Mouse (Mus musculus) olfactory bulb, adult 2 months (tissue): Measurements from ENCODE around the gene Slc36a1. TPM values are rescaled to one million over a fixed set of nuclear protein-coding genes. Genes with fewer than 3 reads are reported as not detected.

ENCODE experiments used
- H3K27ac ChIP-seq: fragments of 200-500 bp; 2 replicates; pipeline ENCODE4 v1.5.1; 2012; ENCODE audit warnings: low read depth, low read length; ENCODE audit not compliant: insufficient read depth
- H3K4me1 ChIP-seq: fragments of 200-500 bp; 2 replicates; pipeline ENCODE4 v1.6.1; 2012; ENCODE audit warnings: low read length; ENCODE audit not compliant: control insufficient read depth, insufficient read depth
- H3K4me3 ChIP-seq: fragments of 200-500 bp; 2 replicates; pipeline ENCODE4 v1.5.1; 2012; ENCODE audit warnings: mild to moderate bottlenecking, low read depth, low read length, moderate library complexity; ENCODE audit not compliant: insufficient read depth
- CTCF ChIP-seq: fragments of 200-500 bp; IDR thresholded peaks from 2 replicates; pipeline ENCODE4 v1.5.1; 2012; ENCODE audit warnings: low read depth, mild to moderate bottlenecking, low read length, moderate library complexity; ENCODE audit not compliant: insufficient read depth
- POLR2A ChIP-seq: fragments of 200-500 bp; IDR thresholded peaks from 2 replicates; pipeline ENCODE4 v1.6.1; 2012; ENCODE audit warnings: mild to moderate bottlenecking, low read depth, low read length, moderate library complexity; ENCODE audit not compliant: insufficient read depth
- WGBS: fragments of 180-500 bp; shearing (Covaris S2); methylation state at CpG from one replicate; pipeline ENCODE4 v1.1.7; 2018; 5-methylcytosine and 5-hydroxymethylcytosine counted together
- polyA plus RNA-seq: library from polyadenylated mRNA; stranded (reverse); fragments of >200 nt; gene quantifications from 2 replicates; pipeline ENCODE4 v1.2.4, GENCODE M21; 2012; ENCODE audit warnings: low replicate concordance; ENCODE audit not compliant: missing spikeins, insufficient read depth, insufficient read length

Gene Slc36a1
- polyA plus RNA-seq, 1 experiment = not detected

DNA sequence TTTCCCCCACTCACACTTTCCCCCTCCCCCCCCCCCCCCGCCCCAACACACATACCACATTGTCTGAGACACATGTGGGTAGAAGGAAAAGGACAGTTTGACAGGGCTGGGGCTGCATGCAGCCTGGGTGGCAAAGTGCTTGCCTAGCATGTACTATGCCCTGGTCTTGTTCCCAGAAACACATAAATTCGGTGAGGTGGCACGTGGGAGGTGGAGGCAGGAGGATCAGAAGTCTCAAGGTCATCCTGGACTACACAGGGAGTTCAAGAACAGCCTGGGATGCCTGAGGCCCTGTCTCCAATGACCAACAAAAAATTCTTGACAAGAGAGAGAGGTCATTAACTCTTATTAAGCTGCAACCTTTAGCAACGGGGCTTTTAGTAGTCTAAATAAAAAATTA is 11.9 kb downstream of the Slc36a1 start:
- Histone ChIP-seq H3K27ac (no peak overlapping the region), H3K4me3 (no peak overlapping the region), H3K4me1 (peaks cover 28% of the 10 kb centered on the region)
- 64% methylated on average over 4 of the region's 4 CpGs for WGBS
- TF ChIP-seq POLR2A = no peak
- no peak for TF ChIP-seq CTCF

DNA sequence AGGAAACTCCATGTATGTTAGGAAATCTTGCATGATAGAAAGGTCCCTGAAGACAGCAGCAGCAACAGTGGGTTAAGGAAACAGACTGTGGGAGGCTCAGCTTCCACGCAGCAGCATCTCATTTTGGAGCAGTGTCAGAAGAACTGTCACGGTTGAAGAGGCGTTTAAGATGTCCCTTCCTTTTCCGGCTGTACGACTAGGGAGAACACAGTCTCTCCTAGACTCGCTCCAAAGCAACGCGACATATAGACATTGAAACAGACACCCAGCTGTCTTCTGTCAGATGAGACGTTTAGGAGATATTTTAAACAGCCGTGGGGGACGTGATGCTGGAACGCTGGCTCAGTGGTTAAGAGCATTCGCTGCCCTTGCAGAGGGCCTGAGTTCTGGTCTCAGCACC is 12.7 kb downstream of the Slc36a1 start:
- Histone ChIP-seq H3K4me3 (no peak overlapping the region), H3K27ac (no peak overlapping the region), H3K4me1 (peaks cover 25% of the 10 kb centered on the region)
- WGBS = 79% methylated on average over 13 of the region's 13 CpGs
- TF ChIP-seq POLR2A (no peak), CTCF (no peak)

DNA sequence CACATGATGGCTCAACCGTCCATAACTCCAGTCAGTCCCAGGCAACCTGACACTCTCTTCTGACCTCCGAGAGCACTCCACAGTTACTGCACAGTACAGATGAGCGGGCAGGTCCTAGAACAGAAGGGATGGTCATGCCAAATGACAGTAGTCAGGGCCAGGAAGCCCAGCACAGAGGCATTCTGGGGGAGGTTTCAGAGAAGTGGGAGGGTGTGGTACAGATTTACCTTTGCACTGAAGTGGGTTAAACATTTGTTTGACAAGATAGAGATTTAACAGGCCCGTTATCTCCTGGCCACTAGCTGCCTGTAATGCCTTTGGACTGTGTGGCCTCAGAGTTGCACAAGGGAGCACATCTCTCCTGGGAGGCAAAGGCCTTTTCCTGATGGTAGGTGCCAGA is 13.3 kb downstream of the Slc36a1 start:
- Histone ChIP-seq H3K4me1 (peaks cover 25% of the 10 kb centered on the region), H3K4me3 (no peak overlapping the region), H3K27ac (peak overlapping the region; percentile 81)
- 89% methylated on average over 4 of the region's 4 CpGs for WGBS
- TF ChIP-seq POLR2A = no peak
- no peak for TF ChIP-seq CTCF

DNA sequence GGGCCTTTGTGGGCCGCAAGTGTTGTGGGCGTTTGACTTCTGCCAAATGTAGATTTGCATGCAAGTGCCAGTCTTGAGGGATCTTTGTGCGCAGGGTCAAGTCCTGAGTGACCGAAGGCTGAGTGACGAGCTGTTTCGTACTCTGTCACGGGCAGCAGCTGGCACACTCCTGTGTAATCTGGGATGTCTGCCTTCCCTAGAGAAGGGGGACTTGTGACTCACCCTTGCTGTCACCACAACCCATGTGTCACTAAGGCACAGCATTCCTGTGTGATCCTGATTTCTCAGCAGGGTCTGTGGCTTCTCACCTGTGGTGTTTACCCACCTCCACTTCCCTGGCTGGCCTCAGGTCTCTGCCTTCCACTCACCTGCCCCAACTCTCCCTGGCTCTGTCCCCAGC is 13.7 kb downstream of the Slc36a1 start:
- Histone ChIP-seq H3K4me3 (no peak overlapping the region), H3K4me1 (peaks cover 25% of the 10 kb centered on the region), H3K27ac (peak overlapping the region; percentile 81)
- TF ChIP-seq CTCF = no peak
- 68% methylated on average over 7 of the region's 7 CpGs for WGBS

DNA sequence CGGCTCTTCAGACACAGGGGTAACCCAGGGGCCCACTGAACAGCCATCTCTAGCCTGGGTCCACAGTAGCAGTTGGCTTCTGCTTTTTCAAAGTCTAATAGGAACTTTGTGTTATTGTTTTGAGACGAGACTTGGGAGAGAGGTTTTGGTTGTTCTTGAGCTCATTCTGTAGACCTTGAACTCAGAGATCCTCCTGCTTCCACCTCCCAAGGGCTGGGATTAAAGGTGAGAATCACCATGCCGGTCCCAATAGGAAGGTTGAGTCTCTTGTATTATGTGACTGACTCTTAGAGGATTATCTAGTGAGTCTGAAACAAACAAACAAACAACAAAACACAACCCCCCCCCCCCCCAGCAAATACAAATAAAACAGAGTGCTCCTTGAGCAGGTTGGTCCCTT is 14.3 kb downstream of the Slc36a1 start:
- Histone ChIP-seq H3K4me3 (no peak overlapping the region), H3K27ac (peak overlapping the region; percentile 81; the same call in 1 of the 2 replicates), H3K4me1 (peaks cover 25% of the 10 kb centered on the region)
- no peak for TF ChIP-seq CTCF
- TF ChIP-seq POLR2A = no peak
- WGBS = 71% methylated on average over 3 of the region's 3 CpGs

DNA sequence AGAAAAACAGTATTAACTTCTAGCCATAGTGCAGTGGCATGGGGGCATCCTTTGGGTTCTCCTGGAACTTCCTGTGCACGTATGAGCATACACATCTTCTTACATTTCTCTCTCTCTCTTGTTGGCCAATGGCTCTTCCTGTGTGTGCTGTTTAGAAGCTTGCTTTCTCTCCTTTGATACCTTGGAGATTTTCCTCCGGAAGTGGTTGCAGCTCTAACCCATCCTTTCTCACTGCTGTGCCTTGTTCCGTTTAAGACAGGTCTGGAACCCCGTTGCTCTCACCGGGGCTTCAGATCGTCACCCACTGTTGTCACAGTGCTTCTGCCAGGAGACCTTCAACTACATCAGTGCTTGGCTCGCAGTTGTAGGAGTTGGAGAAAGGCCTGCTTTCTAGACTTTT is 17.2 kb downstream of the Slc36a1 start:
- TF ChIP-seq CTCF = no peak
- no peak for TF ChIP-seq POLR2A
- Histone ChIP-seq H3K27ac (no peak overlapping the region), H3K4me3 (no peak overlapping the region), H3K4me1 (peaks cover 20% of the 10 kb centered on the region)
- 87% methylated on average over 7 of the region's 7 CpGs for WGBS

DNA sequence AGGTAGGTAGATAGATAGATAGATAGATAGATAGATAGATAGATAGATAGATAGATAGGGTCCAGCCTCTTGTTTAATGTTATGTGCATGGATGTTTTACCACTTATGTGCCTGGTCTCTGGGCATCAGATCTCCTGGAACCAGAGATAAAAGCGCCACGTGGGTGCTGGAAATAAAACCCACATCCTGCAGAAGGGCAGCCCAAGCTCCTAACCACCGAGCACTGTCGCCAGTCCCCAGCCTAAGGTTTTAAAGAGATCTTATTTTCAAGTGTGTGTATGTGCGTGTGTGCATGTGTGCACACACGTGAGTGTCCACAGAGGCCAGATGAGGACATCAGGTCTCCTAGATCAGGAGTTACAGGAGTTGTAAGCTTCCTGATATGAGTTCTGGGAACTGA is 26.9 kb downstream of the Slc36a1 start:
- no peak for TF ChIP-seq POLR2A
- TF ChIP-seq CTCF = no peak
- Histone ChIP-seq H3K27ac (no peak overlapping the region), H3K4me1 (no peaks in the 10 kb centered on the region), H3K4me3 (no peak overlapping the region)
- 92% methylated on average over 6 of the region's 6 CpGs for whole genome bisulfite sequencing

DNA sequence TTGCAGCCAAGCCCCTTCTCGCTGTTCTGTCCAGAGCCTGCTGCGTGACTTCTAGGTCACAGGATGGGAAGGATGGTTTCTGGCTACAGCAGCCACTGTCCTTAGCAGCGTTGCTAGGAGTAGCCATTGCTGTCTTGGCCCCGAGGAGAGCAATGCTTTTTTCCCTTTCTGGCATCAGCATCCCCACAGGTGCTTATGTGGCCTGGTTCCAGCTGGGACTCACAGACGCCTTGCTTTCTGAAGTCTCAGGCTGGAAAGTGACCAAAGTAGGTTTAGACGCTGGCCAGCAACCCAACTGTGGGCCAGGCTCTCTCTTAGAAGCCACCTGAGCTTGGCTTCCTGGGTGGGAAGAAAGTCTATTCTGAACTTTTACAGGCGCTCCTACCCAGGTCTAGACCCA is 30.1 kb downstream of the Slc36a1 start:
- no peak overlapping the region for H3K27ac ChIP-seq
- no peak overlapping the region for H3K4me3 ChIP-seq
- TF ChIP-seq CTCF (no peak), POLR2A (no peak)
- 83% methylated on average over 7 of the region's 7 CpGs for WGBS
- no peaks in the 10 kb centered on the region for H3K4me1 ChIP-seq

DNA sequence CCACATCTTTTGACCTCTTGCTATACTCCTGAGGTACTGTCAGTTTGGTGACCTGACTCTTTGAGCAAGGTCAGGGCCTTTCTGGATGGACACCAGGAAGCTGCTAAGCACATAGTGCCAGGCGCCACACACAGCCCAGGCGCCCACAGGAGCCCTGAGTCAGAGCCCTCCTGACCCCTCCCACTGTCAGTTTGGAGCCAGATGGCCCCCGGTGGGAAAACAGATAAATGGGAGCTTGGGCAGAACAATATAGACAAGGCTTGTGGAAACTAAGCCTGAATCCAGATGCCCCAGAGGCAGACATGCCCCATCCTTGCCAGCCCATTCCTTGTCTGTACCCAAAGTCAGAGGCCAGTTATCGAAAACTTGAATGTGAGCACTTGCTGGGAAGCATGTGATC is 30.6 kb downstream of the Slc36a1 start:
- no peak overlapping the region for H3K4me3 ChIP-seq
- TF ChIP-seq POLR2A (no peak), CTCF (no peak)
- WGBS = 81% methylated on average over 4 of the region's 4 CpGs
- no peak overlapping the region for H3K27ac ChIP-seq
- H3K4me1 ChIP-seq = no peaks in the 10 kb centered on the region

DNA sequence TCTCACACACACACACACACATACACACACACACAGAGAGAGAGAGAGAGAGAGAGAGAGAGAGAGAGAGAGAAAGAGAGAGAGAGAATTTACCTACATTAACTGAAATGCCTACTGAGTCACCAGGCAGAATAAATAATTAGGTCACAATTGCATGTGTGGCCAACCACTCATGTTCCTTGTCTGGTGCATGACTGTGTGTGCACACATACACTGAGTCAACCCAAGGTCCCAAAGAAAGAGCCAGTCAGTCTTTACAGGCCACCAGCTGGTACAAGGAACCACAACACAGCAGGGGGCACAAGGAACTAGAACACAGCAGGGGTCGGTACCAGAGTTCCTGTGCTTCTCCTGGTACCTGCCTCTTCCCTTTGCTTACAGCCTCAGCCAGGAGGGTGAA is 32.7 kb downstream of the Slc36a1 start:
- no peak for TF ChIP-seq CTCF
- TF ChIP-seq POLR2A = no peak
- H3K4me3 ChIP-seq = no peak overlapping the region
- H3K27ac ChIP-seq = no peak overlapping the region
- WGBS = 63% methylated on average over 1 of the region's 1 CpGs
- no peaks in the 10 kb centered on the region for H3K4me1 ChIP-seq

DNA sequence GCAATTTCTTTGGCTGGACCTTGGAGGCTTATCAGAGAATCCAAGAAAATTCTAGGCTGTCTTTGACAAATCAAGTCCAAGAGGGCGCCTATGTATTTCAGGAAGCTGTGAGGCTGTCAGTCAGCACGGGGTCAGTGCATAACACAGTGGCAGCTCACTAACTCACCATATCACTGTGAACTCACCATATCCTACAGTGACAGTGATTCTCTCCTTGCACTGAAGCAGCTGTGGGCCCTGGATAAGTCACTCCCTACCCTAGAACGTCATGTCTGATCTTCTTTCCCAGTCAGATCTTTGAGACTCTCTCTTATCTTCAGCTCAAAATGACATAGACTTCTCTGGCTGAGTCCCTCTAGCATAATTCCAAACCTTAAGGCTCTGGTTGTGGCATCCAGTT is 35.3 kb downstream of the Slc36a1 start:
- no peak overlapping the region for H3K27ac ChIP-seq
- no peak overlapping the region for H3K4me3 ChIP-seq
- no peaks in the 10 kb centered on the region for H3K4me1 ChIP-seq
- 80% methylated on average over 3 of the region's 3 CpGs for WGBS
- TF ChIP-seq POLR2A = no peak
- no peak for TF ChIP-seq CTCF
